Mouse (Mus musculus) kidney, adult 2 months (tissue): ENCODE measurements around the gene Pde6h.

Source experiments
- CTCF ChIP-seq: fragments of 200-500 bp; conservative IDR thresholded peaks from 2 replicates; pipeline ENCODE4 v1.5.1; 2011; ENCODE audit warnings: low read depth, mild to moderate bottlenecking, control low read depth, low read length, moderate library complexity, mixed read lengths; ENCODE audit not compliant: insufficient read depth, insufficient read length
- POLR2A ChIP-seq: fragments of 200-500 bp; IDR thresholded peaks from one replicate; pipeline ENCODE4 v1.6.1; 2011; ENCODE audit warnings: low read depth, low read length, control low read depth

DNA sequence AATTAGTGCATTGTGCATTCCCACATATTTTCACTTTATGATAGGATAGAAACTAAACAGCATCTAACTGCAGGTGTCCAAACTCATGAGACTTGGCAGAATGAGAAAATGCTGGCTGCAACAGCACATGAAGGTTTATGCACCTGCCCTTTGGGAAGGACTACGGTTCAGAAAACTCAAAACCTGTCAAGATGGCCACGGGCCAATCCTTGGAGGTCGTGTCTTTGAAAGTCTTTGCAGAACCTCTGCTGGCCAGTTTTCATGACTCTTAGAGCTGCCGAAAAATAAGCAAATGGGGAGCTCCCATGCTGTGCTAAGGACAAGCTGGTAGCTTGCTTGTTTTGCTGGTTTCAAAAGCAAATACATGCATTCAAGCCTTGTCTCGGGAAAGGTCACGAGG is 90.7 kb downstream of the Pde6h start:
- TF ChIP-seq CTCF (no peak), POLR2A (no peak)
